In the genomic region with DNA sequence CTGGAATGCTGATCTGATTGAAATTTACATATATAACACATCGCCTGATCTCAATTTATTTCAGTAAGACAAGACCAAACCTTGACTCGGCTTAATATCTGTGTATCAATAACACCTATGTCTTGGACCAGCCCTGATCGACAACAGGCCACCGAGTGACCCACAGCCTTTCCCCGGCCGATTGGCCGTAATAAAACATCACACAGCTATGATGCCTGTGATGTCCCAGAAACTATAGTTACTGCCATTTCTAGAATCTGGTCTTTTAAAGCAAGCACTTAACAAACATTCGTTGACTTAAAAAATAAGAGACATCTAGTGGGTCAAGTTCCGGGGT, we compare ENCODE assay signal across 7 mouse cellular contexts. TPM values are rescaled to one million over a fixed set of nuclear protein-coding genes. Genes with fewer than 3 reads are reported as not detected.
DNase-seq lines count a peak whose midpoint lies in the region; ATAC-seq lines count a peak whose summit lies in the region.

No protein-coding gene starts in this region.

- H3K27ac ChIP-seq in lung, embryonic 15.5 days: peak overlapping the region; percentile 86
- peak overlapping the region; percentile 90 for H3K27ac ChIP-seq in embryonic facial prominence, embryonic 15.5 days (replicated peaks)
- no peak overlapping the region for H3K27ac ChIP-seq in limb, embryonic 11.5 days (replicated peaks; ENCODE audit: low read depth, low read length)
- H3K27ac ChIP-seq in stomach, embryonic 14.5 days (ENCODE audit: low read length): peak overlapping the region; percentile 94; the same call in 1 of the 2 replicates

- H3K4me3 ChIP-seq in lung, embryonic 15.5 days: peak overlapping the region; percentile 96
- peak overlapping the region; percentile 91 for H3K4me3 ChIP-seq in embryonic facial prominence, embryonic 15.5 days (replicated peaks)
- peak overlapping the region; percentile 76 for H3K4me3 ChIP-seq in limb, embryonic 11.5 days (ENCODE audit: low read depth, low read length)
- peak overlapping the region; percentile 100 for H3K4me3 ChIP-seq in stomach, embryonic 14.5 days (ENCODE audit: low read depth, low read length)

- H3K36me3 ChIP-seq in lung, embryonic 15.5 days: peaks cover 59% of the 10 kb centered on the region
- peaks cover 62% of the 10 kb centered on the region for H3K36me3 ChIP-seq in embryonic facial prominence, embryonic 15.5 days
- H3K36me3 ChIP-seq in limb, embryonic 11.5 days (ENCODE audit: control insufficient read depth, insufficient read depth, low read length): peaks cover 27% of the 10 kb centered on the region
- H3K36me3 ChIP-seq in stomach, embryonic 14.5 days (ENCODE audit: control insufficient read depth, insufficient read depth, low read length): peaks cover 52% of the 10 kb centered on the region

- no peak for ATAC-seq in lung, embryonic 15.5 days (ENCODE audit: borderline replicate concordance, extremely low read depth, low FRiP score, low TSS enrichment)
- no peak for ATAC-seq in embryonic facial prominence, embryonic 15.5 days (ENCODE audit: insufficient number of reproducible peaks, low FRiP score, low TSS enrichment, low read depth)
- ATAC-seq in limb, embryonic 11.5 days (ENCODE audit: insufficient number of reproducible peaks, low FRiP score, low TSS enrichment, low read depth): no peak
- no peak for ATAC-seq in stomach, embryonic 14.5 days (ENCODE audit: insufficient number of reproducible peaks, insufficient read depth, low FRiP score, low read depth)

- DNase-seq in lung, postnatal 14 days: no peak
- DNase-seq in limb, embryonic 11.5 days (ENCODE audit: low spot score): no peak
- no peak for DNase-seq in layer of hippocampus, adult 8-10 months (ENCODE audit: low spot score in 2 of 2)
- no peak for DNase-seq in gastrocnemius, postnatal 36 days

- no peaks in the 10 kb centered on the region for H3K27me3 ChIP-seq in lung, embryonic 15.5 days
- no peaks in the 10 kb centered on the region for H3K27me3 ChIP-seq in embryonic facial prominence, embryonic 15.5 days
- no peaks in the 10 kb centered on the region for H3K27me3 ChIP-seq in limb, embryonic 11.5 days (ENCODE audit: control insufficient read depth, insufficient read depth, low read length)
- no peaks in the 10 kb centered on the region for H3K27me3 ChIP-seq in stomach, embryonic 14.5 days (ENCODE audit: control insufficient read depth, insufficient read depth, low read length)

- H3K9ac ChIP-seq in lung, embryonic 15.5 days: peak overlapping the region; percentile 99
- peak overlapping the region; percentile 97 for H3K9ac ChIP-seq in embryonic facial prominence, embryonic 15.5 days
- peak overlapping the region; percentile 92 for H3K9ac ChIP-seq in limb, embryonic 11.5 days (ENCODE audit: low read length)
- H3K9ac ChIP-seq in stomach, embryonic 14.5 days (replicated peaks; ENCODE audit: low read depth, low read length): peak overlapping the region; percentile 99

- peaks cover 9% of the 10 kb centered on the region; the same call in 1 of the 2 replicates for H3K4me1 ChIP-seq in lung, embryonic 15.5 days
- peaks cover 12% of the 10 kb centered on the region for H3K4me1 ChIP-seq in embryonic facial prominence, embryonic 15.5 days
- H3K4me1 ChIP-seq in limb, embryonic 11.5 days (ENCODE audit: control insufficient read depth, insufficient read depth, low read length): no peaks in the 10 kb centered on the region; the same call in 1 of the 2 replicates
- H3K4me1 ChIP-seq in stomach, embryonic 14.5 days (ENCODE audit: control insufficient read depth, insufficient read depth, low read length): 0 out of 2 replicates have a peak, but pooled peaks cover 2% of the 10 kb centered on the region

- no peaks in the 10 kb centered on the region for H3K9me3 ChIP-seq in lung, embryonic 15.5 days
- H3K9me3 ChIP-seq in embryonic facial prominence, embryonic 15.5 days (replicated peaks): no peaks in the 10 kb centered on the region
- no peaks in the 10 kb centered on the region for H3K9me3 ChIP-seq in limb, embryonic 11.5 days (ENCODE audit: control insufficient read depth, low read length)
- no peaks in the 10 kb centered on the region for H3K9me3 ChIP-seq in stomach, embryonic 14.5 days (ENCODE audit: control insufficient read depth, low read depth, low read length)

- WGBS in lung, embryonic 15.5 days: under 1% methylated on average over 9 of the region's 9 CpGs
- 1% methylated on average over 9 of the region's 9 CpGs for WGBS in embryonic facial prominence, embryonic 15.5 days
- WGBS in limb, embryonic 11.5 days: 2% methylated on average over 9 of the region's 9 CpGs
- WGBS in stomach, embryonic 14.5 days: under 1% methylated on average over 9 of the region's 9 CpGs

- H3K4me2 ChIP-seq in lung, embryonic 15.5 days: peak overlapping the region; percentile 62
- H3K4me2 ChIP-seq in embryonic facial prominence, embryonic 15.5 days (replicated peaks): peak overlapping the region; percentile 56
- H3K4me2 ChIP-seq in limb, embryonic 11.5 days (ENCODE audit: low read depth, severe bottlenecking): peak overlapping the region; percentile 60
- H3K4me2 ChIP-seq in stomach, embryonic 14.5 days (replicated peaks; ENCODE audit: low read depth, low read length): peak overlapping the region; percentile 55

- intact Hi-C loops in gastrocnemius, postnatal 36 days (cut with DNase I): no loop called here

RNA-seq across cellular contexts. Expression of a gene that starts 0.8 kb away (rescaled TPM):
- 188 and 202 TPM in 2 replicates for polyA plus RNA-seq in lung, embryonic 15.5 days (2015; fragmentation: Nextera tagmentation; extraction: Ambion mirVana)
- polyA plus RNA-seq in embryonic facial prominence, embryonic 15.5 days (2015; fragmentation: Nextera tagmentation; extraction: Ambion mirVana): 198 and 218 TPM in 2 replicates
- polyA plus RNA-seq in limb, embryonic 11.5 days (2014; fragmentation: Nextera tagmentation; extraction: Ambion mirVana): 179 and 195 TPM in 2 replicates
- polyA plus RNA-seq in stomach, embryonic 14.5 days (2014; fragmentation: Nextera tagmentation; extraction: Ambion mirVana): 204 and 205 TPM in 2 replicates
- total RNA-seq in layer of hippocampus, adult 8-10 months (2022): 100 to 1,000 TPM; 136 to 170 (median 155) TPM
- 10 to 100 TPM; 32.7 to 36.3 TPM for total RNA-seq in gastrocnemius, postnatal 36 days (2021)

RNA-seq across cellular contexts. Expression of a gene that starts 59.7 kb away (rescaled TPM):
- polyA plus RNA-seq in lung, embryonic 15.5 days (2015; fragmentation: Nextera tagmentation; extraction: Ambion mirVana): 12.3 and 13.7 TPM in 2 replicates
- polyA plus RNA-seq in embryonic facial prominence, embryonic 15.5 days (2015; fragmentation: Nextera tagmentation; extraction: Ambion mirVana): 40.6 and 44.6 TPM in 2 replicates
- polyA plus RNA-seq in limb, embryonic 11.5 days (2014; fragmentation: Nextera tagmentation; extraction: Ambion mirVana): 27.4 and 32.5 TPM in 2 replicates
- polyA plus RNA-seq in stomach, embryonic 14.5 days (2014; fragmentation: Nextera tagmentation; extraction: Ambion mirVana): 30.2 and 33.2 TPM in 2 replicates
- total RNA-seq in layer of hippocampus, adult 8-10 months (2022): 1 to 10 TPM; 5.4 to 9.3 (median 6.5) TPM
- 1 to 10 TPM; 4.9 to 6.1 TPM for total RNA-seq in gastrocnemius, postnatal 36 days (2021)
